Mouse (Mus musculus): Measurements from ENCODE around the gene Tspan5. TPM values are rescaled to one million over a fixed set of nuclear protein-coding genes. Genes with fewer than 3 reads are reported as not detected.

Gene Tspan5
- total and polyA plus RNA-seq, 2 experiments from 2014 or later: 99.4 to 156 TPM

DNA sequence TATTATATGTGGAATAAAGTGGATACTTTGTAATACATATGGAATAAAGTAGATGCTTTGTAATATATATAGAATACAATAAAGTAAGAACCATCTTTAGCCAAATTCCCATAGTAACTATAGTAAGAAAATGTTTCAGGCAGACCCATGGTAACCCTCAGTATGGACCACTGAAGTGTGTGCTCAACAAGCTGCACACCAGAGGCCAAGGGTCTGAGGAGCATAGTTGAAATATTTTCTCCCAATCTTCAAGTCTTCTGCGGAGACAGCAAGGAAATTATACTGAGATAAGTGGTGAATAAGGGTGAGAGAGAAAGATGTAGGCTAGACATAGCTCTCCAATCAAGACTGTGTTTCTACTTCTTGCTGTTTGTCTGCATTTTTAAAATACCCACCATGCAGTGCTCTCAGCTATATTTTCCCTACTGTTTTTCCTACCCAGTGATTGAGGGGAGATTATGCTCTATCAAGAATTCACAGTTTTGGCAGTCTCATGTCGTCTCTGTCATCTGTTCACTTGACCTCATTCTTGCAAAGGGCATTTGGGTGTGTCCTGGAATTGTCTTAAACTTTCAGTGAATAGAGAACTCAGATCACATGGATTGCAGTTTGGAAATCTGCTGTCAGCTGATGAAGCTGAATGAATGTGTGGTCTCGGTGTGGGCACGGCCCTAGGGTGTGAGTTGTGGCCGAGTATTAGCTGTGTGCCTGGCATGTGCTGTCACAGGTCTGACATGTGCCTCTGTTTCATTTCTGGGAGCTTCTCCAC is 75.1 kb downstream of the Tspan5 start:
- Histone ChIP-seq H3K4me3 (ENCODE audit: low read depth, low read length) (no peak overlapping the region), H3K27me3 (ENCODE audit: insufficient read depth, low read length) (no peaks in the 10 kb centered on the region), H3K36me3 (ENCODE audit: insufficient read depth, low read length) (no peaks in the 10 kb centered on the region), H3K4me2 (ENCODE audit: low read depth, low read length, poor library complexity, severe bottlenecking) (no peak overlapping the region), H3K4me1 (ENCODE audit: insufficient read depth, low read length) (no peaks in the 10 kb centered on the region; the same call in 1 of the 2 replicates), H3K9ac (replicated peaks; ENCODE audit: low read length, poor library complexity, severe bottlenecking) (no peak overlapping the region), H3K9me3 (ENCODE audit: low read length) (no peaks in the 10 kb centered on the region), H3K27ac (ENCODE audit: low read depth, low read length) (no peak overlapping the region)
- TF ChIP-seq CTCF (IDR thresholded peaks at IDR 0.05): no peak
- 61% methylated on average over 5 of the region's 5 CpGs for WGBS
- DNase-seq (ENCODE audit: low spot score): no peak
- ATAC-seq (ENCODE audit: low FRiP score): no peak

DNA sequence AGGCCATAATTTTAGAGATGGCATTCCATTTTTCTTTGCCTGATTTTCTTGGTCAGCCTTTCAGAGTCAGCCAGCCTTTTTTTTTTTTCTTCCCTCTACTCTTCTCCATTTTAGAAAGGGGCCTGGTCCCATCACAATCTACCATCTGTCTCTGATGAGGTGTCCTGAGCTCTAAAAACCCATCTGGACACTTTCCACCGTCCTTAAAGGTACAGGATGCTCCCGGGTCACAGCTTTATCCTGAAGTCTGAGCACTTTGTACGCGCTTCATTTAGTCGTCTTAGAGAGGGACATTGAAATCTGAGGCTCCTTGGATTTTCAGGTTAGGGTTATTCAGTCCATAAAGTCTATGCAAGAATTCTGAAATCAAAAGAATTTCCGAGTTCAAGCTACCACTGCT is 77.9 kb downstream of the Tspan5 start:
- H3K27ac ChIP-seq (ENCODE audit: low read depth, low read length): no peak overlapping the region
- no peaks in the 10 kb centered on the region; the same call in 1 of the 2 replicates for H3K4me1 ChIP-seq (ENCODE audit: insufficient read depth, low read length)
- H3K9ac ChIP-seq (replicated peaks; ENCODE audit: low read length, poor library complexity, severe bottlenecking): no peak overlapping the region
- no peak overlapping the region for H3K4me2 ChIP-seq (ENCODE audit: low read depth, low read length, poor library complexity, severe bottlenecking)
- H3K4me3 ChIP-seq (ENCODE audit: low read depth, low read length): no peak overlapping the region
- no peak for TF ChIP-seq CTCF (IDR thresholded peaks at IDR 0.05)
- ATAC-seq (ENCODE audit: low FRiP score): no peak
- DNase-seq (ENCODE audit: low spot score): no peak
- no peaks in the 10 kb centered on the region for H3K36me3 ChIP-seq (ENCODE audit: insufficient read depth, low read length)
- H3K9me3 ChIP-seq (ENCODE audit: low read length): no peaks in the 10 kb centered on the region
- WGBS: 84% methylated on average over 6 of the region's 6 CpGs
- H3K27me3 ChIP-seq (ENCODE audit: insufficient read depth, low read length): no peaks in the 10 kb centered on the region

DNA sequence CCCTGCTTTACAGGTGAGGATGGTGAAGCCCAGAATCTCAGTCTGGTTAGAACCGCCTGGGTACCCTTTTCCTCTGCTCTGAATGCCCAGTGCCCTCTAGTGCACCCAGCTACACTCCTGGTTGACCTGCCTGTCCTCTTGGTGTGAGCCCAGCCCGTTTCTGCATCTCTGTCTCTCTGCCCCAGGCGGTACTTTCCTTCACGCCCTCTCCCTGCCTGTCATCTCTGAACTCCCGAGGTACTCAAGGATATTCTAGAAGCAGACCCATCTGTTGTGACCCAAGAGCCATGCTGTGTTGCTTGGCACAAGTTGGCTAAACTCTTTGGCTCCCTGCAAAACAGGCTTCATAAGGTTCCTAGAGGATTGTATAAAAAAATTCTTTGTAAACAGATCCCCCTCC is 78.3 kb downstream of the Tspan5 start:
- Histone ChIP-seq H3K36me3 (ENCODE audit: insufficient read depth, low read length) (no peaks in the 10 kb centered on the region), H3K4me3 (ENCODE audit: low read depth, low read length) (no peak overlapping the region), H3K9me3 (ENCODE audit: low read length) (no peaks in the 10 kb centered on the region), H3K4me2 (ENCODE audit: low read depth, low read length, poor library complexity, severe bottlenecking) (no peak overlapping the region), H3K27me3 (ENCODE audit: insufficient read depth, low read length) (no peaks in the 10 kb centered on the region), H3K27ac (ENCODE audit: low read depth, low read length) (no peak overlapping the region), H3K9ac (replicated peaks; ENCODE audit: low read length, poor library complexity, severe bottlenecking) (no peak overlapping the region), H3K4me1 (ENCODE audit: insufficient read depth, low read length) (no peaks in the 10 kb centered on the region; the same call in 1 of the 2 replicates)
- TF ChIP-seq CTCF (IDR thresholded peaks at IDR 0.05): no peak
- DNase-seq (ENCODE audit: low spot score) (peak; percentile 42), ATAC-seq (ENCODE audit: low FRiP score) (no peak)
- 78% methylated on average over 5 of the region's 5 CpGs for WGBS

DNA sequence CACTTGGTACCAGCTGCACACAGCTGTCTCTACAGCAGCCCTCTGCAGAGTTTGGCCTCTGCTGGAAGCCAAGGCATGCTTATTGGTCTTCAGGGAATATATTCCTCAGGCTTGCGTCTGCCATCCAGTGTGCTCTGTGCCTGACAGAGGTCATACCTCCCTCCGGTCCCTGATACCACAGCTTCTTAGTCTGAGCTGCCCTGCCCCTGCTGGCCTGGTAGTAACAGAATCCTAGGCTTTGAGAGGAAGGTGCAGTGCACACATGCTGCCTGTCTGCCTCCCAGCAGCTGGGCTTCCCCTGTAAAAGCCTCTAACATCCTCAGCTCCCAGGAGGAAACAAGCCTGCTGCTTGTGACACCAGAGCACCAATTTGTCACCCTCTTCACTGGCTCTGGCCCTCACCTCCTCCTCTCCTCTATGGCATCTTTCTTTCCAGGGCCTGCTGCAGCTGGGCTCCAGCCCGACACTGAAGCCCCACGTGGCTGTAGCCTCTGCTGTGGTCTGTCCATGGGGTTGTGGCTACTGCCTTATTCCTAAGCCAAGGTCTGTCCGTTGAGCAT is 80.0 kb downstream of the Tspan5 start:
- no peak overlapping the region for H3K27ac ChIP-seq (ENCODE audit: low read depth, low read length)
- H3K4me2 ChIP-seq (ENCODE audit: low read depth, low read length, poor library complexity, severe bottlenecking): no peak overlapping the region
- ATAC-seq (ENCODE audit: low FRiP score) (peak; percentile 21; the same call in 1 of the 2 replicates), DNase-seq (ENCODE audit: low spot score) (peak; percentile 55)
- no peaks in the 10 kb centered on the region for H3K27me3 ChIP-seq (ENCODE audit: insufficient read depth, low read length)
- H3K9ac ChIP-seq (replicated peaks; ENCODE audit: low read length, poor library complexity, severe bottlenecking): no peak overlapping the region
- H3K9me3 ChIP-seq (ENCODE audit: low read length): no peaks in the 10 kb centered on the region
- TF ChIP-seq CTCF (IDR thresholded peaks at IDR 0.05): peak; percentile 26; the same call in 1 of the 2 replicates
- no peak overlapping the region for H3K4me3 ChIP-seq (ENCODE audit: low read depth, low read length)
- H3K36me3 ChIP-seq (ENCODE audit: insufficient read depth, low read length): no peaks in the 10 kb centered on the region
- peaks cover 1% of the 10 kb centered on the region for H3K4me1 ChIP-seq (ENCODE audit: insufficient read depth, low read length)
- 47% methylated on average over 5 of the region's 5 CpGs for WGBS

DNA sequence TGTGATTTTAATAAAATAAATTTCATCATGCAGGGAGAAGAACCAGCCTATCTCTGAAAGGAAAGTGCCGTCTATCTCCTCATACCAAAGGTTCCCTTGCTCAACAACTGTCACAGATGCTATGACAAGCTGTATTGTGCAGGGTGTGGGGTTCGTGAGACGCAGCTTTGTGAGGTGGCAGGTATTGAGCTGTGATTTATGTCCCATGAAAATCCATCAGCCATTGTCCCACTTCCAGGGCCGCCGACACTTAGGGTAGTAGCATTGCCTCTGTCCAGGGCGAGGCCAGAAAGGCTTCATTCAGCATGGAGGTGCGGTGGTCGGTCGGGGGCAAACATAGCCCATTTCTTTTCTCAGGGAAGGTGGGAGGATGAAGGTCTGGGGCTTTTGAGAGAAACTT is 81.9 kb downstream of the Tspan5 start:
- WGBS: 80% methylated on average over 9 of the region's 9 CpGs
- Histone ChIP-seq H3K4me3 (ENCODE audit: low read depth, low read length) (no peak overlapping the region), H3K36me3 (ENCODE audit: insufficient read depth, low read length) (no peaks in the 10 kb centered on the region), H3K4me1 (ENCODE audit: insufficient read depth, low read length) (peaks cover 3% of the 10 kb centered on the region), H3K9me3 (ENCODE audit: low read length) (no peaks in the 10 kb centered on the region), H3K4me2 (ENCODE audit: low read depth, low read length, poor library complexity, severe bottlenecking) (no peak overlapping the region), H3K27me3 (ENCODE audit: insufficient read depth, low read length) (no peaks in the 10 kb centered on the region), H3K27ac (ENCODE audit: low read depth, low read length) (no peak overlapping the region), H3K9ac (replicated peaks; ENCODE audit: low read length, poor library complexity, severe bottlenecking) (no peak overlapping the region)
- DNase-seq (ENCODE audit: low spot score): no peak
- no peak for TF ChIP-seq CTCF (IDR thresholded peaks at IDR 0.05)
- ATAC-seq (ENCODE audit: low FRiP score): no peak

DNA sequence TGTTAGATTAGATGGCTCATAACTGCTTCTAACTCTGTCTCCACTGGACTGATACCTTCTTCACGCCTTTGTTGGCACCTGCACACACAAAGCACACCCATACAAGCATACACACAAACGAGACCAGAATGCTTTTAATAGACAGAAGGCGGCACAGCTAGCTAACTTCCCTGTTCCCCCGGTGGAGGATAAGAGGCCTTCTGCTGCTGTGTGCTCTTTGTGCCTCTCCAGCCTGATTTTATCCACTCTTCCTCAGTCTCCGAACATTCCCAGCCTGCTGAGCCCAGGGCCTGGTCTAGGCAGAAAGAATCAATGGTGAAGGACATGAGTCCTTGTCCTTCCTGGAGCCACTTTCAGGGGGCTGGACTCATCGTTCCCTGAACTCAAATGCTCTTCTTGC is 83.3 kb downstream of the Tspan5 start:
- Histone ChIP-seq H3K36me3 (ENCODE audit: insufficient read depth, low read length) (no peaks in the 10 kb centered on the region), H3K27me3 (ENCODE audit: insufficient read depth, low read length) (no peaks in the 10 kb centered on the region), H3K4me2 (ENCODE audit: low read depth, low read length, poor library complexity, severe bottlenecking) (no peak overlapping the region), H3K4me3 (ENCODE audit: low read depth, low read length) (no peak overlapping the region), H3K9ac (replicated peaks; ENCODE audit: low read length, poor library complexity, severe bottlenecking) (no peak overlapping the region), H3K4me1 (ENCODE audit: insufficient read depth, low read length) (peaks cover 3% of the 10 kb centered on the region), H3K9me3 (ENCODE audit: low read length) (no peaks in the 10 kb centered on the region), H3K27ac (ENCODE audit: low read depth, low read length) (no peak overlapping the region)
- ATAC-seq (ENCODE audit: low FRiP score): no peak
- no peak for DNase-seq (ENCODE audit: low spot score)
- TF ChIP-seq CTCF (IDR thresholded peaks at IDR 0.05): no peak
- WGBS: 79% methylated on average over 6 of the region's 6 CpGs
